Mouse (Mus musculus): Measurements from ENCODE around the gene Cadps.

Cadps gene

GRCm38 (mm10) chr14:12462206-12462605 lies 360.7 kb downstream of the Cadps start:
- no peak for DNase-seq

- DNase-seq: no peak
Measured at GRCm38 (mm10) chr14:12459700-12460099, 363.2 kb downstream of the Cadps start.

GRCm38 (mm10) chr14:12455064-12455591 lies 367.8 kb downstream of the Cadps start:
- no peak for DNase-seq

- no peak for DNase-seq
Measured at GRCm38 (mm10) chr14:12450807-12451206, 372.1 kb downstream of the Cadps start.

- no peak for DNase-seq
Measured at GRCm38 (mm10) chr14:12448883-12449282, 374.0 kb downstream of the Cadps start.

- no peak for DNase-seq
Measured at GRCm38 (mm10) chr14:12441019-12441418, 381.9 kb downstream of the Cadps start.

- no peak for DNase-seq
Measured at GRCm38 (mm10) chr14:12437976-12438375, 384.9 kb downstream of the Cadps start.

- DNase-seq: no peak
Measured at GRCm38 (mm10) chr14:12437422-12437821, 385.5 kb downstream of the Cadps start.

GRCm38 (mm10) chr14:12436903-12437368 lies 385.9 kb downstream of the Cadps start:
- no peak for DNase-seq

- DNase-seq: peak in 1 of 2 experiments; percentile 31
Measured at GRCm38 (mm10) chr14:12428021-12428654, 394.7 kb downstream of the Cadps start.

- no peak for DNase-seq
Measured at GRCm38 (mm10) chr14:12425311-12425710, 397.6 kb downstream of the Cadps start.

GRCm38 (mm10) chr14:12410276-12410675 lies 412.6 kb downstream of the Cadps start:
- no peak for DNase-seq

GRCm38 (mm10) chr14:12409811-12410210 lies 413.1 kb downstream of the Cadps start:
- DNase-seq: no peak

- DNase-seq: no peak
Measured at GRCm38 (mm10) chr14:12406588-12406987, 416.3 kb downstream of the Cadps start.

- no peak for DNase-seq
Measured at GRCm38 (mm10) chr14:12405201-12405600, 417.7 kb downstream of the Cadps start.

- DNase-seq: no peak
Measured at GRCm38 (mm10) chr14:12404724-12405123, 418.2 kb downstream of the Cadps start.

- DNase-seq: no peak
Measured at GRCm38 (mm10) chr14:12404052-12404451, 418.8 kb downstream of the Cadps start.

GRCm38 (mm10) chr14:12400116-12400515 lies 422.8 kb downstream of the Cadps start:
- no peak for DNase-seq

GRCm38 (mm10) chr14:12397561-12397960 lies 425.3 kb downstream of the Cadps start:
- DNase-seq: no peak

GRCm38 (mm10) chr14:12394318-12394717 lies 428.6 kb downstream of the Cadps start:
- no peak for DNase-seq

GRCm38 (mm10) chr14:12393271-12393861 lies 429.5 kb downstream of the Cadps start:
- no peak for DNase-seq

GRCm38 (mm10) chr14:12391167-12391566 lies 431.7 kb downstream of the Cadps start:
- no peak for DNase-seq

GRCm38 (mm10) chr14:12388806-12389436 lies 434.0 kb downstream of the Cadps start:
- DNase-seq: no peak

Measured in lung, postnatal 4 days (tissue).